Mouse (Mus musculus) liver, embryonic 16.5 days (tissue): Measurements from ENCODE around the gene Evpl. TPM values are rescaled to one million over a fixed set of nuclear protein-coding genes. Genes with fewer than 3 reads are reported as not detected.

Experiments used
- ATAC-seq: fragments of 200-750 bp; cut with Nextera tagmentation; 2 replicates; pipeline ENCODE4 v1.8.0; 2017; ENCODE audit warnings: low read depth, mild to moderate bottlenecking, moderate number of reproducible peaks, moderate library complexity
- H3K27ac ChIP-seq: fragments of 300-500 bp; sonication (generic); 2 replicates; pipeline ENCODE4 v1.5.1; 2014; ENCODE audit warnings: mild to moderate bottlenecking, low read length
- H3K27me3 ChIP-seq: fragments of 300-500 bp; sonication (generic); 2 replicates; pipeline ENCODE4 v1.6.1; 2014; ENCODE audit warnings: low read depth, low read length, mixed read lengths; ENCODE audit not compliant: control insufficient read depth, insufficient read depth
- H3K36me3 ChIP-seq: fragments of 300-500 bp; sonication (generic); 2 replicates; pipeline ENCODE4 v1.6.1; 2014; ENCODE audit warnings: mild to moderate bottlenecking; ENCODE audit not compliant: control insufficient read depth, insufficient read depth
- H3K4me1 ChIP-seq: fragments of 300-500 bp; sonication (generic); 2 replicates; pipeline ENCODE4 v1.6.1; 2014; ENCODE audit warnings: low read depth, low read length, mixed read lengths; ENCODE audit not compliant: control insufficient read depth
- H3K4me2 ChIP-seq: fragments of 300-500 bp; sonication (generic); 2 replicates; pipeline ENCODE4 v1.6.1; 2014; ENCODE audit warnings: low read depth, low read length, mixed read lengths
- H3K4me3 ChIP-seq: fragments of 300-500 bp; sonication (generic); 2 replicates; pipeline ENCODE4 v1.5.1; 2014; ENCODE audit warnings: low read depth, mild to moderate bottlenecking, low read length
- H3K9ac ChIP-seq: fragments of 300-500 bp; sonication (generic); 2 replicates; pipeline ENCODE4 v1.6.1; 2014; ENCODE audit warnings: low read depth, low read length
- H3K9me3 ChIP-seq: fragments of 300-500 bp; sonication (generic); replicated peaks from 2 replicates; pipeline ENCODE4 v1.6.1; 2016; ENCODE audit warnings: low read length; ENCODE audit not compliant: control insufficient read depth
- WGBS: fragments of 180-500 bp; shearing (Covaris S2); extraction: QIAGEN DNeasy Blood & Tissue Kit; methylation state at CpG from one replicate; pipeline ENCODE4 v1.1.7; 2014; ENCODE audit not compliant: insufficient replicate concordance; 5-methylcytosine and 5-hydroxymethylcytosine counted together
- polyA plus RNA-seq: library from polyadenylated mRNA; unstranded; fragments of >200 nt; fragmentation: Nextera tagmentation; extraction: Ambion mirVana; gene quantifications from 2 replicates; pipeline ENCODE4 v1.2.1, GENCODE M21; 2015

Evpl gene
- 0.05 and 0.08 TPM in 2 replicates for polyA plus RNA-seq

- H3K9me3 ChIP-seq, result no peaks in the 10 kb centered on the region
- peaks cover 4% of the 10 kb centered on the region for H3K4me1 ChIP-seq
- no peaks in the 10 kb centered on the region for H3K36me3 ChIP-seq
- peak; percentile 71 for ATAC-seq
- peaks cover 10% of the 10 kb centered on the region for H3K27me3 ChIP-seq
- peak within 1 kb of the TSS; percentile 40 for H3K4me2 ChIP-seq
- H3K9ac ChIP-seq, result no peak within 1 kb of the TSS
- 14% methylated on average over 31 of the region's 31 CpGs for WGBS
- no peak within 1 kb of the TSS for H3K27ac ChIP-seq
- H3K4me3 ChIP-seq, result peak within 1 kb of the TSS; percentile 1; the same call in 1 of the 2 replicates
These were observed at the start of gene Evpl for GRCm38 (mm10) chr11:116237742-116238395. Evpl (minus strand) TSS chr11:116238077.

DNA sequence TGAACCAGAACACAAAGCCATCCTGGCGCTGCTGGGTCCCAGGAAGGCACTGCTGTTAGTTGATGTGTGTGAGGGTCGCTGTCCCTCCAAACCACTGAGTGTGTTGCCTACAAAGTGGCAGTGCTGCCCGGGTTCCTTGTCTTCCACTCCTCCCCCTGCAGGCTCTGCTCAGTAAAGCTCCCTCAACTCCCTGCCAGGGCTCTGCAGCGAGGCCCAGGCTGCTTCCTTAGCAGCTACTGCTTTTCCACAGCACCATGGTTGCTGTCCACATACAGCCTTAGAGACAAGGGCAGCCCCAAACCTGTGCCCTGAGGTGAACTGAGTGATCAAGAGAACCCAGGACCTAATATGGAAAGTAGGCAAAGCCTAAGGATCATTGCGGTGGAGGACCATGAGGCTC is 49.5 kb upstream of the Evpl start:
- H3K4me1 ChIP-seq, result peaks cover 4% of the 10 kb centered on the region
- H3K9me3 ChIP-seq, result no peaks in the 10 kb centered on the region
- peaks cover 30% of the 10 kb centered on the region for H3K27me3 ChIP-seq
- H3K4me3 ChIP-seq, result no peak overlapping the region
- no peaks in the 10 kb centered on the region for H3K36me3 ChIP-seq
- no peak for ATAC-seq
- H3K4me2 ChIP-seq, result no peak overlapping the region
- H3K9ac ChIP-seq, result no peak overlapping the region
- H3K27ac ChIP-seq, result no peak overlapping the region
- WGBS, result 72% methylated on average over 5 of the region's 5 CpGs

GRCm38 (mm10) chr11:116285770-116286191 is 47.9 kb upstream of the Evpl start:
- H3K4me3 ChIP-seq, result no peak overlapping the region
- no peak overlapping the region for H3K4me2 ChIP-seq
- H3K9ac ChIP-seq, result no peak overlapping the region
- peaks cover 4% of the 10 kb centered on the region for H3K4me1 ChIP-seq
- no peak overlapping the region for H3K27ac ChIP-seq
- H3K9me3 ChIP-seq, result no peaks in the 10 kb centered on the region
- H3K27me3 ChIP-seq, result peaks cover 46% of the 10 kb centered on the region
- 70% methylated on average over 7 of the region's 7 CpGs for WGBS
- ATAC-seq, result no peak
- no peaks in the 10 kb centered on the region for H3K36me3 ChIP-seq

- H3K4me2 ChIP-seq, result no peak overlapping the region
- H3K9ac ChIP-seq, result no peak overlapping the region
- no peak overlapping the region for H3K27ac ChIP-seq
- H3K9me3 ChIP-seq, result no peaks in the 10 kb centered on the region
- no peak overlapping the region for H3K4me3 ChIP-seq
- H3K4me1 ChIP-seq, result peaks cover 4% of the 10 kb centered on the region
- peaks cover 55% of the 10 kb centered on the region for H3K27me3 ChIP-seq
- WGBS, result 48% methylated on average over 6 of the region's 6 CpGs
- no peak for ATAC-seq
- no peaks in the 10 kb centered on the region for H3K36me3 ChIP-seq
These were observed 46.1 kb upstream of the Evpl start for GRCm38 (mm10) chr11:116283982-116284381.

- H3K9me3 ChIP-seq, result no peaks in the 10 kb centered on the region
- 11% methylated on average over 48 of the region's 48 CpGs for WGBS
- H3K27me3 ChIP-seq, result peaks cover 55% of the 10 kb centered on the region
- H3K4me3 ChIP-seq, result no peak overlapping the region
- H3K36me3 ChIP-seq, result no peaks in the 10 kb centered on the region
- no peak for ATAC-seq
- H3K9ac ChIP-seq, result no peak overlapping the region
- no peak overlapping the region for H3K4me2 ChIP-seq
- peaks cover 2% of the 10 kb centered on the region for H3K4me1 ChIP-seq
- no peak overlapping the region for H3K27ac ChIP-seq
These were observed 45.1 kb upstream of the Evpl start for GRCm38 (mm10) chr11:116282912-116283521.

GRCm38 (mm10) chr11:116282089-116282488 is 44.2 kb upstream of the Evpl start:
- Histone ChIP-seq H3K9me3 (no peaks in the 10 kb centered on the region), H3K27me3 (peaks cover 55% of the 10 kb centered on the region), H3K4me2 (no peak overlapping the region), H3K4me1 (no peaks in the 10 kb centered on the region; the same call in 1 of the 2 replicates), H3K27ac (no peak overlapping the region), H3K36me3 (no peaks in the 10 kb centered on the region), H3K9ac (no peak overlapping the region), H3K4me3 (no peak overlapping the region)
- no peak for ATAC-seq
- WGBS, result 1% methylated on average over 11 of the region's 11 CpGs

DNA sequence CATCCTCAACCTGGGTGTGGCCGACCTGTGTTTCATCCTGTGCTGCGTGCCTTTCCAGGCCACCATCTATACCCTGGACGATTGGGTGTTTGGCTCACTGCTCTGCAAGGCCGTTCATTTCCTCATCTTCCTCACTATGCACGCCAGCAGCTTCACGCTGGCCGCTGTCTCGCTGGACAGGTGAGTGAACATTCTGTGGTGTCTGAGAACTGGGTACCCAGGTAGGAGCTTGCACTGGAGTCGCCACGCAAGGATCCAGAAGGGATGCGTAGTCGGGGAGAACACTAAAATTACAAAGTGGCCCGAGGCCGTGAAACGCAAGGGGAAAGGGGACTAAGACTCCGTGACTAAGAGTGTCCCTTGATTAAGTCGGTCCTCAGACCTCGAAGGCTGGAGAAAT is 43.8 kb upstream of the Evpl start:
- Histone ChIP-seq H3K4me1 (no peaks in the 10 kb centered on the region; the same call in 1 of the 2 replicates), H3K4me2 (no peak overlapping the region), H3K4me3 (no peak overlapping the region; the same call in 1 of the 2 replicates), H3K36me3 (no peaks in the 10 kb centered on the region), H3K27me3 (peaks cover 55% of the 10 kb centered on the region), H3K9me3 (no peaks in the 10 kb centered on the region), H3K27ac (no peak overlapping the region), H3K9ac (no peak overlapping the region)
- whole genome bisulfite sequencing, result 4% methylated on average over 18 of the region's 18 CpGs
- ATAC-seq, result no peak

DNA sequence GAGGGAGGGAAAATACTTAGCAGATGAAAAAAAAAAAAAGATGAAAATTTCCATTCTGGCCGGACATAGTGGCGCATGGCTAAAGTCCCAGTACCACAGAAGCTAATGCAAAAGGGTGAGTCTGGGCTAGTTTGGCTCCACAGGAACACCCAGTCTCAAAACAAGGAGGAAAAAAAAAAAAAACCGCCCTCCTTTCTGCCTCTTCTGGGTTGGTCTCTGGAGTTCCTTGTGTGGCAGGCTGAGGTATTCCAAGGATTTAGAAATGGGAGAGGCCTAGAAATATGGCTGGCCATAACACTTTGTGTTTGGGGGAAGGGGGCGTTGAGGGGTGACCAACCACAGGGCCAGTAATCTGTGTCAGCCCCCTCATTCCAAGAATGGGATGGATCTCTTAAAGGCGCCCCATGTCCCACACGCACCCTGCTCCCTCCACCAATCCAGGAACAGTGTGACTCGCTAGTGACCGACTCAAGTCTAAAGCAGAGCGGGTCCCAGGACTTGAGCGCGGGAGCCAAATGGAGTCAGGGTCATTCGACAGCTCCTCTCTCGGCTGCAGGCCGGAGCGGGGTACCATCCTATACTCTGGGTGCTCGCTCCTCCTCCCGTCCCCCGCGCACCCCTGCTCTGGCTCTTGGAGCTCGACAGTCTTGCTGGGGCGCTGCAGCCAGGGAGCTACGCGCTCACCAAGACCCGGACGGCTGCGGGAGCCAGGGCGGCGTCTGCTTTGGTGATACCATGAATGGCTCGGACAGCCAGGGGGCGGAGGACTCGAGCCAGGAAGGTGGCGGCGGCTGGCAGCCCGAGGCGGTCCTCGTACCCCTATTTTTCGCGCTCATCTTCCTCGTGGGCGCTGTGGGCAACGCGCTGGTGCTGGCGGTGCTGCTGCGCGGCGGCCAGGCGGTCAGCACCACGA is 43.1 kb upstream of the Evpl start, which contains the start of gene Galr2:
Gene Galr2, plus strand, starts transcription at position 189 of the 913 bp plus-strand sequence.
- 11% methylated on average over 48 of the region's 48 CpGs for WGBS
- Histone ChIP-seq H3K27me3 (peaks cover 55% of the 10 kb centered on the region), H3K27ac (no peak within 1 kb of the TSS), H3K4me3 (no peak within 1 kb of the TSS; the same call in 1 of the 2 replicates), H3K9me3 (no peaks in the 10 kb centered on the region), H3K36me3 (no peaks in the 10 kb centered on the region), H3K9ac (no peak within 1 kb of the TSS), H3K4me2 (no peak within 1 kb of the TSS), H3K4me1 (no peaks in the 10 kb centered on the region; the same call in 1 of the 2 replicates)
- ATAC-seq, result no peak
